Comparison of ENCODE assay signal across 9 mouse cellular contexts in the genomic region with DNA sequence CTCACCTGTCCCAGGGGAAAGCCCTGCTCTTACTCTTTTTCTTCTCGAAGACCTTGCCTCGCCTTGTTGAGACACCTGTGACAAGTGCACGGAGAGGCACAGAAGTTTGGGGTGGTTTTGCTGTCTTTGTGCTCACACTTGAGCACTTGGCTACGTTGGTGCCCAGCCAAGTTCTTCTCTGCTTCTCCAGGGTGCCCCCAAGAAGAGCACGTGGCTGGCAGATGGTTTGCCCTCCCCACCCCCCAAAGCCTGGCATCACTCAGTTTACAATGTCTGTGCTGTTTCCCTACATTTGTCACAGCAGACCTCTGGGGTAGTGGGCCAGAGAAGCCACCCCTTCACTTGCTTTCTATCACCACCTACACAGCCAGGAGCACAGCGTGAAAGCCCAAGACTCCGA. TPM values are rescaled to one million over a fixed set of nuclear protein-coding genes. Genes with fewer than 3 reads are reported as not detected.
DNase-seq lines count a peak whose midpoint lies in the region; ATAC-seq lines count a peak whose summit lies in the region.
"Had no signal": no experiment of that assay in that cellular context is flagged by ENCODE, and none has a peak within 500 bp of the region (broad histone marks: within the 10 kb centered on the region; RNA-seq: fewer than 3 reads in every experiment).

No protein-coding gene starts in this region.

- ATAC-seq in kidney, embryonic 15.5 days (replicated peaks; ENCODE audit: low FRiP score) = no peak
- no peak; the same call in 1 of the 2 replicates for ATAC-seq in forebrain, embryonic 15.5 days (replicated peaks)
- ATAC-seq in limb, embryonic 15.5 days (ENCODE audit: insufficient number of reproducible peaks, low FRiP score, low TSS enrichment, low read depth) = no peak
- ATAC-seq: Patski had no signal

- no peak overlapping the region for H3K27ac ChIP-seq in kidney, embryonic 15.5 days
- no peak overlapping the region for H3K27ac ChIP-seq in forebrain, embryonic 15.5 days (replicated peaks)
- H3K27ac ChIP-seq in limb, embryonic 15.5 days = 0 out of 2 replicates have a peak overlapping the region, but pooled peaks have one; percentile 38

- no peak for DNase-seq in kidney, postnatal 25 days
- DNase-seq in cerebellum, postnatal 14 days = peak; percentile 46 to 53
- no peak for DNase-seq in adrenal gland, postnatal 36 days
- no peak for DNase-seq in gastrocnemius, adult 8-10 months (ENCODE audit: low spot score in 2 of 2)
- DNase-seq in adrenal gland, postnatal 14 days = no peak

- no peaks in the 10 kb centered on the region for H3K9me3 ChIP-seq in kidney, embryonic 15.5 days (replicated peaks)
- no peaks in the 10 kb centered on the region for H3K9me3 ChIP-seq in forebrain, embryonic 15.5 days
- H3K9me3 ChIP-seq in limb, embryonic 15.5 days = no peaks in the 10 kb centered on the region

- H3K36me3 ChIP-seq in kidney, embryonic 15.5 days = no peaks in the 10 kb centered on the region
- no peaks in the 10 kb centered on the region for H3K36me3 ChIP-seq in forebrain, embryonic 15.5 days
- H3K36me3 ChIP-seq in limb, embryonic 15.5 days = no peaks in the 10 kb centered on the region

- peak overlapping the region; percentile 99 for H3K4me2 ChIP-seq in kidney, embryonic 15.5 days
- H3K4me2 ChIP-seq in forebrain, embryonic 15.5 days (replicated peaks) = peak overlapping the region; percentile 99
- peak overlapping the region; percentile 100 for H3K4me2 ChIP-seq in limb, embryonic 15.5 days

- peaks cover 24% of the 10 kb centered on the region for H3K4me1 ChIP-seq in kidney, embryonic 15.5 days
- peaks cover 32% of the 10 kb centered on the region for H3K4me1 ChIP-seq in forebrain, embryonic 15.5 days
- peaks cover 33% of the 10 kb centered on the region for H3K4me1 ChIP-seq in limb, embryonic 15.5 days

- H3K27me3 ChIP-seq in kidney, embryonic 15.5 days = peaks cover 12% of the 10 kb centered on the region
- H3K27me3 ChIP-seq in forebrain, embryonic 15.5 days = no peaks in the 10 kb centered on the region; the same call in 1 of the 2 replicates
- no peaks in the 10 kb centered on the region; the same call in 1 of the 2 replicates for H3K27me3 ChIP-seq in limb, embryonic 15.5 days

- H3K9ac ChIP-seq in kidney, embryonic 15.5 days = no peak overlapping the region
- no peak overlapping the region for H3K9ac ChIP-seq in forebrain, embryonic 15.5 days (replicated peaks)
- no peak overlapping the region for H3K9ac ChIP-seq in limb, embryonic 15.5 days

- WGBS in kidney, embryonic 15.5 days = 78% methylated on average over 7 of the region's 7 CpGs
- 64% methylated on average over 7 of the region's 7 CpGs for WGBS in forebrain, embryonic 15.5 days
- WGBS in limb, embryonic 15.5 days = 54% methylated on average over 7 of the region's 7 CpGs

- H3K4me3 ChIP-seq in kidney, embryonic 15.5 days (replicated peaks) = peak overlapping the region; percentile 60
- peak overlapping the region; percentile 63 for H3K4me3 ChIP-seq in forebrain, embryonic 15.5 days
- peak overlapping the region; percentile 67 for H3K4me3 ChIP-seq in limb, embryonic 15.5 days

RNA-seq across cellular contexts. Expression of gene Adamts17, which starts 1.6 kb away (rescaled TPM):
- 4.6 TPM in 2 replicates for polyA plus RNA-seq in kidney, embryonic 15.5 days (2015; fragmentation: Nextera tagmentation; extraction: Ambion mirVana)
- polyA plus RNA-seq in forebrain, embryonic 15.5 days (2015; fragmentation: Nextera tagmentation; extraction: Ambion mirVana) = 3.5 and 5.0 TPM in 2 replicates
- 13.5 and 13.7 TPM in 2 replicates for polyA plus RNA-seq in limb, embryonic 15.5 days (2015; fragmentation: Nextera tagmentation; extraction: Ambion mirVana)
- total RNA-seq in adrenal gland, postnatal 36 days (2021) = 1 to 10 TPM; 2.5 to 4.1 TPM
- under 1 TPM in 2 of 4 experiments, not detected in 2; 0.38 to 0.49 TPM for total RNA-seq in gastrocnemius, adult 8-10 months (2022)
- 4.8 and 6.0 TPM in 2 replicates for total RNA-seq in adrenal gland, postnatal 14 days (2021)

Comparison
In these comparisons a context has a peak if more than half of its experiments do, and no peak if none do; other contexts are left out.
1. DNase-seq: peak in cerebellum, postnatal 14 days (2 of 2); none in kidney, postnatal 25 days (0 of 2), adrenal gland, postnatal 36 days (0 of 2), gastrocnemius, adult 8-10 months (0 of 2) and adrenal gland, postnatal 14 days (single experiment).
2. Peak in every context shown above with its lines, with median percentiles within 50 percentile points of each other: H3K4me2 ChIP-seq and H3K4me3 ChIP-seq.